Mouse (Mus musculus): ENCODE results near the gene Plxnb3. TPM values are rescaled to one million over a fixed set of nuclear protein-coding genes. Genes with fewer than 3 reads are reported as not detected.

The Plxnb3 gene
- total and polyA plus RNA-seq, 3 experiments = 0.02 to 0.98 TPM; not detected in 1

- ATAC-seq (ENCODE audit: extremely low read depth, insufficient number of reproducible peaks, low FRiP score, poor library complexity, severe bottlenecking) (no peak), DNase-seq (ENCODE audit: low spot score) (no peak)
- H3K4me3 ChIP-seq (ENCODE audit: low read depth, low read length) = no peak overlapping the region
- no peak for TF ChIP-seq GATA2 (IDR thresholded peaks at IDR 0.05; ENCODE audit: borderline replicate concordance, low read depth, low read length)
- no peak for TF ChIP-seq TAL1 (conservative IDR thresholded peaks at IDR 0.05; ENCODE audit: low read depth, low read length)
- TF ChIP-seq CTCF (IDR thresholded peaks at IDR 0.05; ENCODE audit: low read depth, low read length) = no peak
- TF ChIP-seq POLR2AphosphoS5 (IDR thresholded peaks at IDR 0.05; ENCODE audit: insufficient replicate concordance, low read depth, low read length) = no peak
- peaks cover 13% of the 10 kb centered on the region for H3K27me3 ChIP-seq (ENCODE audit: insufficient read depth, low read length)
- H3K36me3 ChIP-seq (replicated peaks) = peaks cover 51% of the 10 kb centered on the region
- no peaks in the 10 kb centered on the region for H3K9me3 ChIP-seq (replicated peaks)
- no peaks in the 10 kb centered on the region for H3K4me1 ChIP-seq (ENCODE audit: insufficient read depth, low read depth, low read length)
These were observed 18.1 kb downstream of the Plxnb3 start for GRCm38 (mm10) chrX:73774802-73775483.

- H3K36me3 ChIP-seq (replicated peaks) = peaks cover 76% of the 10 kb centered on the region
- no peak for TF ChIP-seq POLR2AphosphoS5 (IDR thresholded peaks at IDR 0.05; ENCODE audit: insufficient replicate concordance, low read depth, low read length)
- no peak for TF ChIP-seq TAL1 (conservative IDR thresholded peaks at IDR 0.05; ENCODE audit: low read depth, low read length)
- no peak for TF ChIP-seq GATA2 (IDR thresholded peaks at IDR 0.05; ENCODE audit: borderline replicate concordance, low read depth, low read length)
- no peak for TF ChIP-seq GATA1 (IDR thresholded peaks at IDR 0.05; ENCODE audit: borderline replicate concordance, low read length)
- TF ChIP-seq CTCF (IDR thresholded peaks at IDR 0.05; ENCODE audit: low read depth, low read length) = no peak
- H3K4me3 ChIP-seq (ENCODE audit: low read depth, low read length) = no peak overlapping the region
- H3K4me1 ChIP-seq (ENCODE audit: insufficient read depth, low read depth, low read length) = peaks cover 15% of the 10 kb centered on the region
- no peak for ATAC-seq (ENCODE audit: extremely low read depth, insufficient number of reproducible peaks, low FRiP score, poor library complexity, severe bottlenecking)
- no peaks in the 10 kb centered on the region for H3K9me3 ChIP-seq (replicated peaks)
- DNase-seq (ENCODE audit: low spot score) = no peak
- no peaks in the 10 kb centered on the region for H3K27me3 ChIP-seq (ENCODE audit: insufficient read depth, low read length)
These were observed 25.3 kb downstream of the Plxnb3 start for GRCm38 (mm10) chrX:73782227-73782626.

- no peak for TF ChIP-seq GATA1 (IDR thresholded peaks at IDR 0.05; ENCODE audit: borderline replicate concordance, low read length)
- no peak for TF ChIP-seq GATA2 (IDR thresholded peaks at IDR 0.05; ENCODE audit: borderline replicate concordance, low read depth, low read length)
- no peak for TF ChIP-seq CTCF (IDR thresholded peaks at IDR 0.05; ENCODE audit: low read depth, low read length)
- TF ChIP-seq POLR2AphosphoS5 (IDR thresholded peaks at IDR 0.05; ENCODE audit: insufficient replicate concordance, low read depth, low read length) = no peak
- TF ChIP-seq TAL1 (conservative IDR thresholded peaks at IDR 0.05; ENCODE audit: low read depth, low read length) = no peak
- peaks cover 34% of the 10 kb centered on the region for H3K4me1 ChIP-seq (ENCODE audit: insufficient read depth, low read depth, low read length)
- peaks cover 64% of the 10 kb centered on the region for H3K36me3 ChIP-seq (replicated peaks)
- DNase-seq (ENCODE audit: low spot score) (no peak), ATAC-seq (ENCODE audit: extremely low read depth, insufficient number of reproducible peaks, low FRiP score, poor library complexity, severe bottlenecking) (no peak)
- H3K27me3 ChIP-seq (ENCODE audit: insufficient read depth, low read length) = no peaks in the 10 kb centered on the region
- H3K4me3 ChIP-seq (ENCODE audit: low read depth, low read length) = peak overlapping the region; percentile 85
- no peaks in the 10 kb centered on the region for H3K9me3 ChIP-seq (replicated peaks)
These were observed 28.8 kb downstream of the Plxnb3 start for GRCm38 (mm10) chrX:73785666-73786065.

- TF ChIP-seq CTCF (IDR thresholded peaks at IDR 0.05; ENCODE audit: low read depth, low read length) = no peak
- TF ChIP-seq POLR2AphosphoS5 (IDR thresholded peaks at IDR 0.05; ENCODE audit: insufficient replicate concordance, low read depth, low read length) = no peak
- no peak for TF ChIP-seq GATA2 (IDR thresholded peaks at IDR 0.05; ENCODE audit: borderline replicate concordance, low read depth, low read length)
- no peak for TF ChIP-seq TAL1 (conservative IDR thresholded peaks at IDR 0.05; ENCODE audit: low read depth, low read length)
- TF ChIP-seq GATA1 (IDR thresholded peaks at IDR 0.05; ENCODE audit: borderline replicate concordance, low read length) = no peak
- DNase-seq (ENCODE audit: low spot score) (peak; percentile 81), ATAC-seq (ENCODE audit: extremely low read depth, insufficient number of reproducible peaks, low FRiP score, poor library complexity, severe bottlenecking) (peak; percentile 91)
- Histone ChIP-seq H3K9me3 (replicated peaks) (no peaks in the 10 kb centered on the region), H3K36me3 (replicated peaks) (peaks cover 64% of the 10 kb centered on the region), H3K27me3 (ENCODE audit: insufficient read depth, low read length) (no peaks in the 10 kb centered on the region), H3K4me1 (ENCODE audit: insufficient read depth, low read depth, low read length) (peaks cover 34% of the 10 kb centered on the region), H3K4me3 (ENCODE audit: low read depth, low read length) (peak within 1 kb of the TSS; percentile 85)
These were observed 29.7 kb downstream of the Plxnb3 start, which contains the start of the genes Idh3g and Ssr4 for GRCm38 (mm10) chrX:73786364-73787224. Gene Idh3g, minus strand, starts transcription at chrX:73786897. Gene Ssr4, plus strand, starts transcription at chrX:73787028.

GRCm38 (mm10) chrX:73787225-73787558, 30.3 kb downstream of the Plxnb3 start:
- Histone ChIP-seq H3K27me3 (ENCODE audit: insufficient read depth, low read length) (no peaks in the 10 kb centered on the region), H3K4me1 (ENCODE audit: insufficient read depth, low read depth, low read length) (peaks cover 34% of the 10 kb centered on the region), H3K9me3 (replicated peaks) (no peaks in the 10 kb centered on the region), H3K36me3 (replicated peaks) (peaks cover 64% of the 10 kb centered on the region), H3K4me3 (ENCODE audit: low read depth, low read length) (peak overlapping the region; percentile 85)
- TF ChIP-seq CTCF (IDR thresholded peaks at IDR 0.05; ENCODE audit: low read depth, low read length) = no peak
- TF ChIP-seq TAL1 (conservative IDR thresholded peaks at IDR 0.05; ENCODE audit: low read depth, low read length) = no peak
- no peak for TF ChIP-seq GATA2 (IDR thresholded peaks at IDR 0.05; ENCODE audit: borderline replicate concordance, low read depth, low read length)
- no peak for TF ChIP-seq POLR2AphosphoS5 (IDR thresholded peaks at IDR 0.05; ENCODE audit: insufficient replicate concordance, low read depth, low read length)
- no peak for TF ChIP-seq GATA1 (IDR thresholded peaks at IDR 0.05; ENCODE audit: borderline replicate concordance, low read length)
- ATAC-seq (ENCODE audit: extremely low read depth, insufficient number of reproducible peaks, low FRiP score, poor library complexity, severe bottlenecking) (no peak), DNase-seq (ENCODE audit: low spot score) (no peak)

GRCm38 (mm10) chrX:73788501-73788900, 31.6 kb downstream of the Plxnb3 start:
- Histone ChIP-seq H3K27me3 (ENCODE audit: insufficient read depth, low read length) (no peaks in the 10 kb centered on the region), H3K36me3 (replicated peaks) (peaks cover 56% of the 10 kb centered on the region), H3K9me3 (replicated peaks) (no peaks in the 10 kb centered on the region), H3K4me3 (ENCODE audit: low read depth, low read length) (peak overlapping the region; percentile 85), H3K4me1 (ENCODE audit: insufficient read depth, low read depth, low read length) (peaks cover 29% of the 10 kb centered on the region)
- TF ChIP-seq GATA1 (IDR thresholded peaks at IDR 0.05; ENCODE audit: borderline replicate concordance, low read length) (no peak), POLR2AphosphoS5 (IDR thresholded peaks at IDR 0.05; ENCODE audit: insufficient replicate concordance, low read depth, low read length) (no peak), TAL1 (conservative IDR thresholded peaks at IDR 0.05; ENCODE audit: low read depth, low read length) (no peak), GATA2 (IDR thresholded peaks at IDR 0.05; ENCODE audit: borderline replicate concordance, low read depth, low read length) (no peak), CTCF (IDR thresholded peaks at IDR 0.05; ENCODE audit: low read depth, low read length) (no peak)
- no peak for ATAC-seq (ENCODE audit: extremely low read depth, insufficient number of reproducible peaks, low FRiP score, poor library complexity, severe bottlenecking)
- no peak for DNase-seq (ENCODE audit: low spot score)

Measured in G1E (cell line).